Mouse (Mus musculus): ENCODE measurements around the gene Ipo13. TPM values are rescaled to one million over a fixed set of nuclear protein-coding genes. Genes with fewer than 3 reads are reported as not detected.

Gene Ipo13
- polyA plus RNA-seq, 1 experiment from 2014 or later, result 39.0 TPM

DNA sequence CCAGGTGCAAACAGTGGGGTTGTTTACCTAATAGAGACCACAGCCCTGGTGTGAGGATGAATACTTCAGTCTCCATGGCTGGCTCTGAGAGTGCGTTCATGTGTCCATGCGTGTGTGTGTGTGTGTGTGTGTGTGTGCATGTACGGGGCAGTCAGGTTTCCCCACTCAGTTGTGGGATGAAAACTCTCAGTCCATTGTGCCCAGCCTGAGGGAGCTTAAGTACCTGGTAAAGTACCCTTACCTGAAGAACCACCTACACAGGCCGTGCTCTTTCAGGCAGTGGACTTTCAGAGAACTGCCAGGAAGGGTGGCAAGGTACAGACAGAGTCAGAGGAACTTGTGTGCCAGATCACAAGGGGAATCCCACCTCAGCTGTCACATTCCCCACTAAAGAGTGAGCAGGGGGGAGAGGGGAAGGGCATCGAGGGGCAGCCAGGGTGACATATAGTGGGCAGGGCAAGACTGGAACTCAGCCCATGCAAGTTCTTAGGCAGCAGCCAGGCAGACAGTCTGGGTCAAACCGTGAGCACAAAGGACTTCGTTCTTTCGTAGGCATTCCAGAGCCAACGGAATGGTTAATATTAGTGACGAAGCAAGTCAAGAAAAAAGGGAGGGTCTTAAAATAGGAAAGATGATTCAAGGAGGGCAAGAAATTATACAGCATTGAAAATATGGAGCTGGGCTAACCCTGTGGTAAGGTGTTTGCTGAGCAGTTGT lies 62.5 kb downstream of the Ipo13 start:
- no peak overlapping the region for H3K27ac ChIP-seq
- H3K36me3 ChIP-seq, result peaks cover 14% of the 10 kb centered on the region
- H3K4me1 ChIP-seq, result peaks cover 13% of the 10 kb centered on the region
- WGBS, result 86% methylated on average over 10 of the region's 10 CpGs
- H3K4me2 ChIP-seq, result no peak overlapping the region
- ATAC-seq (ENCODE audit: insufficient number of reproducible peaks, low FRiP score, low TSS enrichment, low read depth), result no peak
- H3K9me3 ChIP-seq, result no peaks in the 10 kb centered on the region
- H3K9ac ChIP-seq, result no peak overlapping the region
- no peaks in the 10 kb centered on the region for H3K27me3 ChIP-seq
- H3K4me3 ChIP-seq, result no peak overlapping the region

DNA sequence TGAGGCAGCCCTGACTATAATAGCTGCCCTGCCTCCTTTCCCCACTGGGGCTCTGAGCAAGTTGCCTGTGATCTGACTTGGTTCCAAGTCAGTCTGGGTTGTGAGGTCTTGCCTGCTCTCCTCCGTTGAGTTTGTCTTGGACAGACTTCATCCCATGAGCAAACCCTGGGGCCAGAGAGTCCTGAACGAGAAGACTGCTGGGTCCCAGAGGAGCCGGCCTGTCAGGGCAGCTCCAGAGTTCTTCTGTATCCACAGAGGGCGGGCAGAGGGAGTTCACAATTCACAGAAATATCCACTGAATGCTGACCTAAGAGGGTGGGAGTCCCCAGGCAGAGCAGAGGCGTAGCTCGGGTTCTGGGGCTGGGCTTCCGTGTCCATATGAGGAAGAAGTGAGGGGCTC lies 63.9 kb downstream of the Ipo13 start:
- no peak overlapping the region for H3K4me2 ChIP-seq
- H3K36me3 ChIP-seq, result peaks cover 9% of the 10 kb centered on the region; the same call in 1 of the 2 replicates
- H3K9ac ChIP-seq, result no peak overlapping the region
- H3K27me3 ChIP-seq, result no peaks in the 10 kb centered on the region
- no peaks in the 10 kb centered on the region for H3K9me3 ChIP-seq
- no peak for ATAC-seq (ENCODE audit: insufficient number of reproducible peaks, low FRiP score, low TSS enrichment, low read depth)
- WGBS, result 66% methylated on average over 7 of the region's 7 CpGs
- no peak overlapping the region for H3K4me3 ChIP-seq
- H3K27ac ChIP-seq, result no peak overlapping the region
- peaks cover 13% of the 10 kb centered on the region for H3K4me1 ChIP-seq

DNA sequence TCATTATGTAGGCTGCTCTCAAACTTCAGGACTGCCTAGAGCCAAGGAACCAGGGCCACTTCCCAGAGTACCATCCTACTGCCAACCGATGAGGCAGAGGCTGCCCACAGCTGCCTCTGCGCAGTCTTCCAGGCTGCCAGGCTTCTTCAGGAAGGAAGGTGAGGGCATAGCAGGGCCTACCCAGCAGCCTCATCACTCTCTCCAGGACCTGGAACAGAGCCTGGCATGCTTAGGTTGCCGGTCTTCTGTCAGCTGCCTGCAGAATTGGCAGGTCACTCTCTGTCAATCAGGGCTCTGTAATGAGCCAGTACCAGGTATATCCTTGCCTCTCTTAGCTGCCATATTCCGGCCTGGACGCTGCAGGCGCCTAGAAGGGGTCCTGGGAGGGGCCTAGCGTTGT lies 64.6 kb downstream of the Ipo13 start:
- 81% methylated on average over 7 of the region's 7 CpGs for WGBS
- Histone ChIP-seq H3K27me3 (no peaks in the 10 kb centered on the region), H3K4me2 (no peak overlapping the region), H3K9ac (no peak overlapping the region), H3K4me3 (no peak overlapping the region), H3K36me3 (peaks cover 10% of the 10 kb centered on the region), H3K27ac (no peak overlapping the region), H3K9me3 (no peaks in the 10 kb centered on the region), H3K4me1 (peaks cover 8% of the 10 kb centered on the region)
- no peak for ATAC-seq (ENCODE audit: insufficient number of reproducible peaks, low FRiP score, low TSS enrichment, low read depth)

DNA sequence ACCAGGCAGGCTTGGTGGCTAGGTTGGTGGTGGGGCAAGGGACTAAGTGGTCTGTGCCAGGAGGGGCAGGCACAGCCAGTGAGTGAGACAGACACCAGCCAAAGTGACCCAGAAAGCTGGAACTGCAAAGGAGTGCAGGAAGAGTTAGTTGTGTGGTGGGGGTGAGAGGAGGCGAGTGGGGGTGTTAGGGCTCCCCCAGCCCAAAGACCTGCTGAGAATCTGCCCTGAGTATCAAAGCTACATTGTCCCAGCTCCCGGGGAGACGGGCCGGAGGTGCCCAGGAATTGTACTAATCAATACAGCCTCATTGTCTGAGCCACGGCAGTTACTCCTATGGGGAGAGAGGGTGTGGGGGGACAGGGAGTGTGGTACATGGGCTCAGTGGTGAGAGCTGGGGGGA lies 65.3 kb downstream of the Ipo13 start:
- H3K36me3 ChIP-seq, result peaks cover 10% of the 10 kb centered on the region
- no peak overlapping the region for H3K4me2 ChIP-seq
- H3K4me1 ChIP-seq, result peaks cover 3% of the 10 kb centered on the region
- H3K9ac ChIP-seq, result no peak overlapping the region
- no peaks in the 10 kb centered on the region for H3K27me3 ChIP-seq
- no peak overlapping the region for H3K27ac ChIP-seq
- no peaks in the 10 kb centered on the region for H3K9me3 ChIP-seq
- WGBS, result 86% methylated on average over 5 of the region's 5 CpGs
- H3K4me3 ChIP-seq, result no peak overlapping the region
- no peak for ATAC-seq (ENCODE audit: insufficient number of reproducible peaks, low FRiP score, low TSS enrichment, low read depth)

DNA sequence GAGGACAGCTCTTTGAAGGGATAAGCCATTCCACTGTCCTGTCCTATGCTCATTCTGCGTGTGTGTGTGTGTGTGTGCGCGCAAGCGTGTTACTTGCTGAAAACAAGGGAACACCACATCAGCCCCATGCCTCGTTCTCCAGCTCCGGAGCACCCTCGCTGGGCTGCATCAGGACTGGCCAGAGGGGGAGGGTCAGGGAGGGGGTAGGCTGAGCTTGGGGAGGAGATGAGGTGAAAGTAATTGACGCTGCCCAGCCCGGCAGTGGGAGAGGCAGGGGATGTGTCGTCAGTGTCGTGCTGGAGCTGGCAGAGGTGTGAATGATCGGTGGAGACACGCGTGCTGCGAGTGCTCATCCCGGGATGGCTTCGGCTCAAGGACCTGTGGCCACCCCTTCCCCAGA lies 65.7 kb downstream of the Ipo13 start:
- Histone ChIP-seq H3K36me3 (peaks cover 13% of the 10 kb centered on the region), H3K27me3 (no peaks in the 10 kb centered on the region), H3K4me1 (peaks cover 3% of the 10 kb centered on the region), H3K9ac (no peak overlapping the region), H3K4me3 (no peak overlapping the region), H3K9me3 (no peaks in the 10 kb centered on the region), H3K4me2 (no peak overlapping the region), H3K27ac (no peak overlapping the region)
- 53% methylated on average over 17 of the region's 17 CpGs for WGBS
- ATAC-seq (ENCODE audit: insufficient number of reproducible peaks, low FRiP score, low TSS enrichment, low read depth), result no peak

DNA sequence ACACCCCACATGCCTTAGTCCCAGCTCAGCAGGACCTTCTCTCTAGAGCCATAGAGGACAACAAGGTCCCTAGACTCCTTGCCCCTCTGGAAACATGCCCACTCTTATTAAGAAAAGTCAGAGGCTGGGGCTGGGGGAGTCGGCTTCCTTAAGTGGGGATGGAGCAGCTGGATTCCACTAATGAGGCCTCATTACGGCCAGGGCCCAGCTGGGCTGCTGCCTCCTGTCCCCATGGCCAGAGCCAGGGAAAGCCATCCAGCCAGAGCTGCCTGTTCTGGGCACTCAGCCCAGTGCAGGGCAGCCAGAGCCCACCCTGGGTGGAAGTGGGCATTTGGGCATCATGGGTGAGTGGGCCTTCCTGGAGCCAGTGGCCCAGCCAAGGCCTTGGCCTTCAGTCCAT lies 67.8 kb downstream of the Ipo13 start:
- Histone ChIP-seq H3K27ac (no peak overlapping the region), H3K36me3 (peaks cover 22% of the 10 kb centered on the region), H3K27me3 (no peaks in the 10 kb centered on the region), H3K4me2 (no peak overlapping the region), H3K9ac (no peak overlapping the region), H3K9me3 (no peaks in the 10 kb centered on the region), H3K4me3 (no peak overlapping the region), H3K4me1 (peaks cover 3% of the 10 kb centered on the region; the same call in 1 of the 2 replicates)
- 21% methylated on average over 2 of the region's 2 CpGs for WGBS
- no peak for ATAC-seq (ENCODE audit: insufficient number of reproducible peaks, low FRiP score, low TSS enrichment, low read depth)

DNA sequence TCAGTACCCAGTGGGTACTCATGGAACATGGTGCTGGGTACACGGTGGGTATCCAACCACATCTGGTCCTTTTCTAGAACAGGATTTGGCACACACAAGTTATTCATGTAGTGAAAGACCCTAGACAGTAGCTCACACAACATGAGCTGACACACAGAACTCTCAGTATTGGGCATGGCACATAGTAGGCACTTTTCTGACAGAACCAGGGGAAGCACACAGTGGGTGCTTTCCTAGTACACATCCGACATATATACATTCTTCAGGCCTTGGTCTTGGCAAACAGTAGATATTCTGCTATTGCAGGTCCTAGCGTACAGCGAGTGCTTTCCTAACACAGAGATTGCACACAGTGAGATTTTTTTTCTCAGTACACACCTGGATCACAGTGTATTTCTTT lies 68.5 kb downstream of the Ipo13 start:
- Histone ChIP-seq H3K27me3 (no peaks in the 10 kb centered on the region), H3K36me3 (peaks cover 22% of the 10 kb centered on the region), H3K4me3 (no peak overlapping the region), H3K27ac (no peak overlapping the region), H3K4me2 (no peak overlapping the region), H3K9ac (no peak overlapping the region), H3K9me3 (no peaks in the 10 kb centered on the region), H3K4me1 (peaks cover 3% of the 10 kb centered on the region; the same call in 1 of the 2 replicates)
- WGBS, result 92% methylated on average over 4 of the region's 4 CpGs
- ATAC-seq (ENCODE audit: insufficient number of reproducible peaks, low FRiP score, low TSS enrichment, low read depth), result no peak

DNA sequence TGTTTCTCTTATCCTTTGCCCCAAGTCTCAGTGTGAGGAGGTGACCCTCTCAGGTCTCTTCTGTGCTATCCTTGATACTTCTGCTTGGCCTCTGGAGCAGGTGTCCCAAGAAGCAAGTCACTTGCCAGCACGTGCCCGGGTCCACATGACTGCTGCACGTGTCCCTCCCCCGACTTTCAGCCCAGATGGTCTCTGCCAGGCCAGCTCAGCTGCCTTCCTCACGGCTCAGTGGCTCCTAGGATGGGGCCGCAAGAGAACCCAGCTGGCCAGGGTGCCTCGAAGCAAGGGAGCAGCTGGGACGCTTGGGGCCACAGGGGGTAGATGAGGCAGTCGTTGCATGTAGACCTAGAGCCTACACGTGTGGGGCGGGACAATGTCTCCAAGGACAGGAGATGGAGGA lies 69.5 kb downstream of the Ipo13 start:
- 75% methylated on average over 11 of the region's 11 CpGs for WGBS
- H3K27me3 ChIP-seq, result no peaks in the 10 kb centered on the region
- no peak for ATAC-seq (ENCODE audit: insufficient number of reproducible peaks, low FRiP score, low TSS enrichment, low read depth)

More for the DNA sequence above, 69.5 kb downstream of the Ipo13 start:
- Histone ChIP-seq H3K4me1 (peaks cover 3% of the 10 kb centered on the region; the same call in 1 of the 2 replicates), H3K9ac (no peak overlapping the region), H3K4me3 (no peak overlapping the region), H3K9me3 (no peaks in the 10 kb centered on the region), H3K4me2 (no peak overlapping the region), H3K27ac (no peak overlapping the region), H3K36me3 (peaks cover 22% of the 10 kb centered on the region)

Other genes with a start within 250 kb of the Ipo13 start
- 51.8 and 58.0 TPM in 2 replicates for gene Dmap1, start 232.7 kb downstream of the Ipo13 start, polyA plus RNA-seq (2015; fragmentation: Nextera tagmentation; extraction: Ambion mirVana)
- gene Gm12845, start 190.6 kb downstream of the Ipo13 start, polyA plus RNA-seq (2015; fragmentation: Nextera tagmentation; extraction: Ambion mirVana), result not detected in 2 replicates
- not detected in 2 replicates for gene Klf17, start 149.4 kb downstream of the Ipo13 start, polyA plus RNA-seq (2015; fragmentation: Nextera tagmentation; extraction: Ambion mirVana)
- 11.6 and 13.1 TPM in 2 replicates for gene Slc6a9, start 80.5 kb downstream of the Ipo13 start, polyA plus RNA-seq (2015; fragmentation: Nextera tagmentation; extraction: Ambion mirVana)
- 0.66 and 1.2 TPM in 2 replicates for gene Ccdc24, start 42.4 kb downstream of the Ipo13 start, polyA plus RNA-seq (2015; fragmentation: Nextera tagmentation; extraction: Ambion mirVana)
- 23.1 and 27.6 TPM in 2 replicates for gene B4galt2, start 31.5 kb downstream of the Ipo13 start, polyA plus RNA-seq (2015; fragmentation: Nextera tagmentation; extraction: Ambion mirVana)
- 229 and 243 TPM in 2 replicates for gene Atp6v0b, start 27.7 kb downstream of the Ipo13 start, polyA plus RNA-seq (2015; fragmentation: Nextera tagmentation; extraction: Ambion mirVana)
- 16.2 and 16.8 TPM in 2 replicates for gene Dph2, start 23.0 kb downstream of the Ipo13 start, polyA plus RNA-seq (2015; fragmentation: Nextera tagmentation; extraction: Ambion mirVana)
- gene Artn, start 14.8 kb upstream of the Ipo13 start, polyA plus RNA-seq (2015; fragmentation: Nextera tagmentation; extraction: Ambion mirVana), result 5.4 and 5.7 TPM in 2 replicates
- 6.3 and 9.6 TPM in 2 replicates for gene St3gal3, start 219.9 kb upstream of the Ipo13 start, polyA plus RNA-seq (2015; fragmentation: Nextera tagmentation; extraction: Ambion mirVana)

All from limb, embryonic 15.5 days (tissue).